Mouse (Mus musculus) midbrain, postnatal 0 days (tissue): ENCODE measurements around the gene Fam126a. TPM values are rescaled to one million over a fixed set of nuclear protein-coding genes. Genes with fewer than 3 reads are reported as not detected.

Experiments used
- ATAC-seq: fragments of 200-750 bp; cut with Nextera tagmentation; 2 replicates; pipeline ENCODE4 v1.8.0; 2017; ENCODE audit warnings: moderate number of reproducible peaks, mild to moderate bottlenecking, moderate TSS enrichment, moderate library complexity; ENCODE audit not compliant: low FRiP score
- DNase-seq: peaks from one replicate; pipeline ENCODE4 v3.0.0-alpha.2; 2015; ENCODE audit warnings: low spot score
- H3K27ac ChIP-seq: fragments of 300-500 bp; sonication (generic); 2 replicates; pipeline ENCODE4 v1.5.1; 2014; ENCODE audit warnings: low read depth, mild to moderate bottlenecking, low read length, mixed read lengths
- H3K27me3 ChIP-seq: fragments of 300-500 bp; sonication (generic); 2 replicates; pipeline ENCODE4 v1.6.1; 2014; ENCODE audit warnings: low read length, control low read depth, mixed read lengths; ENCODE audit not compliant: insufficient read depth
- H3K36me3 ChIP-seq: fragments of 300-500 bp; sonication (generic); 2 replicates; pipeline ENCODE4 v1.6.1; 2014; ENCODE audit warnings: low read length, control low read depth, mixed read lengths; ENCODE audit not compliant: insufficient read depth
- H3K4me1 ChIP-seq: fragments of 300-500 bp; sonication (generic); 2 replicates; pipeline ENCODE4 v1.6.1; 2014; ENCODE audit warnings: mild to moderate bottlenecking, control low read depth, antibody characterized with exemption, low read length, mixed read lengths; ENCODE audit not compliant: insufficient read depth
- H3K4me2 ChIP-seq: fragments of 300-500 bp; sonication (generic); 2 replicates; pipeline ENCODE4 v1.6.1; 2014; ENCODE audit warnings: low read depth, mild to moderate bottlenecking, low read length, mixed read lengths; ENCODE audit not compliant: poor library complexity, severe bottlenecking
- H3K4me3 ChIP-seq: fragments of 300-500 bp; sonication (generic); 2 replicates; pipeline ENCODE4 v1.5.1; 2014; ENCODE audit warnings: low read depth, mild to moderate bottlenecking, low read length, moderate library complexity
- H3K9ac ChIP-seq: fragments of 300-500 bp; sonication (generic); replicated peaks from 2 replicates; pipeline ENCODE4 v1.6.1; 2014; ENCODE audit warnings: mild to moderate bottlenecking, low read length, moderate library complexity, mixed read lengths; ENCODE audit not compliant: poor library complexity, severe bottlenecking
- H3K9me3 ChIP-seq: fragments of 300-500 bp; sonication (generic); 2 replicates; pipeline ENCODE4 v1.6.1; 2016; ENCODE audit warnings: low read length, control low read depth
- CTCF ChIP-seq: IDR thresholded peaks from 2 replicates; pipeline ENCODE4 v1.5.1; 2016; ENCODE audit warnings: antibody characterized with exemption, mild to moderate bottlenecking
- WGBS: fragments of 180-500 bp; shearing (Covaris S2); extraction: QIAGEN DNeasy Blood & Tissue Kit; methylation state at CpG from one replicate; pipeline ENCODE4 v1.1.7; 2014; 5-methylcytosine and 5-hydroxymethylcytosine counted together
- polyA plus RNA-seq: library from polyadenylated mRNA; unstranded; fragments of >200 nt; fragmentation: Nextera tagmentation; extraction: Ambion mirVana; gene quantifications from 2 replicates; pipeline ENCODE4 v1.2.1, GENCODE M21; 2015
- total RNA-seq: library from RNA; depleted of rRNA; stranded (reverse); fragments of >200 nt; gene quantifications from 2 replicates; pipeline ENCODE4 v1.2.3, GENCODE M21; 2014; rRNA removed

Gene Fam126a
- 23.7 and 30.8 TPM in 2 replicates for total RNA-seq
- 17.0 and 19.7 TPM in 2 replicates for polyA plus RNA-seq

DNA sequence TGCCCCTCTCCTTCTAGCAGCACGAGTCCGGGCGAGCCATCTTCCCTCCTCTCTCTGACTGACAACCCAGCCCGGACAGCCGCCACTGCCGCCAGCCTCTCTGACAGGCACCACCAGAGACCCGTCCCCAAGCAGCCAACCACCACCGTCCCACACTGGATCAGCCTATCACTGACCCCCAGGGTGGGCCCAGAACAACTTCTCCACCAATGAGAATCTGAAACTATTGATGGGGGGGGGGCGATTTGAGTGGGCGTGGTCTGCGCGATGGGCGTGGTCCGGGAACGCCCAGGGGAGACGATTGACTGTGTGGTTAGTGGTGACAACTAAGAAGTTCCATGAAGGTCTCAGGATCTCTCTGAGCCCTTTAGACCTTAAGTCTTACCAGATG, at the start of gene Fam126a:
Gene Fam126a, minus strand, starts transcription at position 112 of the 391 bp plus-strand sequence.
- under 1% methylated on average over 16 of the region's 16 CpGs for WGBS
- H3K27ac ChIP-seq = peak within 1 kb of the TSS; percentile 39; the same call in 1 of the 2 replicates
- DNase-seq = peak; percentile 98

DNA sequence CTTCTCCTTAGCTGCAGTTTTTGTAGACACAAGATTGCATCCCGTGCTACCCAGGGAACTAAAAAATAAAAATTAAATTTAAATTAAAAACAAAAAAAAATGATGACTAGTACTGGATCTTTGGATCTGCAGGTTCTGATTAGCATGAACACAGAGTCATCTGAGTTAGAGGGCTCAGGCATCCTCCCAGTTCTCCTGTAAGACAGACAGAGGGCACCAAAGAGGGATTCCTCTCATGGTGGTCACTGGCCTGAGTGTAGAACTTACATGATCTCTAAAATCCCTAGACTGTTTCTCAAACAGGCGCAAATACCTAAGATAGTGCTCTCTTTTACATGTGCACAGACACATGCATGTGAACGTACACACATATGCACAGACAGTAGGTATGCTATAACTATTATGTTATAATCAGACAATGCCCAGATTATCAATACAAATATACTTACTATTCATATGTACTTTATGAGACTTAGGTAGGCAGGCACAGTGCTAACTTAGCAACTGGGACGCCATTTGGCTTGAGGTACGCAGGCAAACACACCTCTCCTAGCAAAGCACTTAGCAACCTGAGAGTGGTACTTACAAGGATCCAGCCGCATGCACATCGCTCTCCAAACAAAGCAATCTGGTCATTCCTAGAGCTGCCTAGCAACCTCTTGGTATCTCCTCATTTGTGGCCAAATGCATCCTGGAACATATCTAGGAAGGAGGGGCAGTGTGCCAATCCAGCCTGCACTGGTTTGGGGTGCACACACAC, 48.1 kb upstream of the Fam126a start:
- no peak overlapping the region for H3K9ac ChIP-seq
- WGBS = 84% methylated on average over 7 of the region's 7 CpGs
- peaks cover 4% of the 10 kb centered on the region; the same call in 1 of the 2 replicates for H3K4me1 ChIP-seq
- H3K4me3 ChIP-seq = no peak overlapping the region
- H3K36me3 ChIP-seq = no peaks in the 10 kb centered on the region
- H3K27me3 ChIP-seq = no peaks in the 10 kb centered on the region
- ATAC-seq = no peak
- H3K4me2 ChIP-seq = no peak overlapping the region
- peak; percentile 69 for TF ChIP-seq CTCF
- no peak overlapping the region for H3K27ac ChIP-seq
- H3K9me3 ChIP-seq = no peaks in the 10 kb centered on the region
- peak; percentile 46 for DNase-seq

More for the DNA sequence above, at the start of gene Fam126a:
- no peak for TF ChIP-seq CTCF
- peak; percentile 100 for ATAC-seq
- Histone ChIP-seq H3K9me3 (no peaks in the 10 kb centered on the region), H3K4me1 (no peaks in the 10 kb centered on the region), H3K9ac (peak within 1 kb of the TSS; percentile 73), H3K27me3 (no peaks in the 10 kb centered on the region), H3K4me3 (peak within 1 kb of the TSS; percentile 69), H3K36me3 (no peaks in the 10 kb centered on the region), H3K4me2 (peak within 1 kb of the TSS; percentile 73)

DNA sequence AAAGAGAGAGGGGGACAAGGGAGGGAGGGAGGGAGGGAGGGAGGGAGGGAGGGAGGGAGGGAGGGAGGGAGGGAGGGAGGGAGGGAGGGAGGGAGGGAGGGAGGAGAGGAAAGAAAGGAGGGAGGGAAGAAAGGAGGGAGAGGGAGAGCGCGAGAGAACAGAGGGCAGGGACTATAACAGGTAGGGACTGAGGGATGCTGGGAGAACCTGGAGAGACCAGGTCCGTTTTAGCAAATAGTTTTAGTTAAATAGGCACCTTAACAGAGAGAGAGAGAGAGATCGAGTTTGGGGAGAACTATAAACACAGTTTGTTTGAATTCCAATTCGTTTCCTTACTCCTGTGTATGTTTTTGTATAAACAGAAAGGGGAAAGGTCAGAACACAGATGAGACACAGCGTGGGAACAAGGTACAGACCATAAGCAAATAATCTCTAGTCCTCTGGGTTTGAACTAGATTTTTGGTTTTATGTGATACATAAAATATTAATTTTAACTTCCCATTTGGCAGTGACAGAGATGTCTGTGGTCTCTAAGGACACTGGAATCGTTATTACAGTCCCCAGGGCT, 47.3 kb upstream of the Fam126a start:
- H3K4me3 ChIP-seq = no peak overlapping the region
- no peak for ATAC-seq
- H3K4me2 ChIP-seq = peak overlapping the region; percentile 47; the same call in 1 of the 2 replicates
- peaks cover 4% of the 10 kb centered on the region; the same call in 1 of the 2 replicates for H3K4me1 ChIP-seq
- TF ChIP-seq CTCF = no peak
- 13% methylated on average over 7 of the region's 7 CpGs for WGBS
- H3K36me3 ChIP-seq = no peaks in the 10 kb centered on the region
- H3K27me3 ChIP-seq = no peaks in the 10 kb centered on the region
- DNase-seq = no peak
- no peaks in the 10 kb centered on the region for H3K9me3 ChIP-seq
- H3K27ac ChIP-seq = no peak overlapping the region; the same call in 1 of the 2 replicates
- H3K9ac ChIP-seq = no peak overlapping the region; the same call in 1 of the 2 replicates

DNA sequence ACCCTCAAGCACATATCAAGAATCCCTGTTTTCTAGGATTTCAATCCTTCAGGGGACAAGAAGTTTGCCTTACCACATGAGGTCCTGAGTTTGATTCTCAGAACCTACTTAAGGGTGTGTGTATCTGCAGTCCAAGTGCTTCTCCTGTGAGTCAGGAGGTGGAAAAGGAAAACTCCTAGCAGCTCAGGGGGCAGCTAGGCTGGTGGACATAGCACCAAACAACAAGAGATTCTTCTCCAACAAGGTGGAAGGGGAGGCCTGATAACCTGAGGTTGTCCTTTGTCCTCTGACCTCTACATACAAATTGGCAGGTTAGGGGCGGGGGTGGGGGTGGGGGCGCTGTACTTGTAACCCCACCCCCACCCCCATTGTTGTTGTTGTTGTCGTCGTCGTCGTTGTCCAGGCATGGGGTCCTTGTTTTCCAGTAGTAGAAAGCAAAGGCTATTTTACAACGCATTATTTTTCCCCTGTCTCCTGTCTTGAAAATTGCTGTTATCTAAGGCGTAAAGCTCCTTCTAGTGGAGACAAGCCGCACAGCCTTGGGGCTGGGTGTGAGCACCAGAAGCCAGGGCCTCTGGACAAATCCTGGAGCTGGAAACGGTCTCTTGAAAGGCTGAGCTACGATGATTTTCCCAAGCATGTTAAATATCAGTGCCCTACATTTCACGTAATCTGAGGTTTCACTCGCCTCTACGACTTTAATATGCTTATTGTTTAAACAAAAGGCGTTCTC, 46.7 kb upstream of the Fam126a start:
- no peak; the same call in 1 of the 2 replicates for ATAC-seq

GRCm38 (mm10) chr5:24072031-24072430, 41.5 kb upstream of the Fam126a start:
- Histone ChIP-seq H3K4me3 (no peak overlapping the region), H3K4me1 (0 out of 2 replicates have a peak, but pooled peaks cover 2% of the 10 kb centered on the region), H3K9me3 (no peaks in the 10 kb centered on the region), H3K27me3 (no peaks in the 10 kb centered on the region), H3K9ac (no peak overlapping the region), H3K27ac (no peak overlapping the region), H3K36me3 (no peaks in the 10 kb centered on the region), H3K4me2 (no peak overlapping the region)
- DNase-seq (no peak), ATAC-seq (no peak)
- no peak for TF ChIP-seq CTCF
- 66% methylated on average over 6 of the region's 6 CpGs for WGBS

More for the DNA sequence above, 46.7 kb upstream of the Fam126a start:
- H3K9ac ChIP-seq = peak overlapping the region; percentile 36; the same call in 1 of the 2 replicates
- WGBS = 3% methylated on average over 15 of the region's 15 CpGs
- peak overlapping the region; percentile 72 for H3K27ac ChIP-seq
- no peaks in the 10 kb centered on the region for H3K9me3 ChIP-seq
- H3K27me3 ChIP-seq = no peaks in the 10 kb centered on the region
- H3K4me1 ChIP-seq = peaks cover 4% of the 10 kb centered on the region; the same call in 1 of the 2 replicates
- H3K4me2 ChIP-seq = peak overlapping the region; percentile 47
- H3K4me3 ChIP-seq = peak overlapping the region; percentile 18
- TF ChIP-seq CTCF = peak; percentile 83
- no peaks in the 10 kb centered on the region for H3K36me3 ChIP-seq
- peak; percentile 90 for DNase-seq
